Mouse (Mus musculus): ENCODE results near the gene Gpr157.

DNA sequence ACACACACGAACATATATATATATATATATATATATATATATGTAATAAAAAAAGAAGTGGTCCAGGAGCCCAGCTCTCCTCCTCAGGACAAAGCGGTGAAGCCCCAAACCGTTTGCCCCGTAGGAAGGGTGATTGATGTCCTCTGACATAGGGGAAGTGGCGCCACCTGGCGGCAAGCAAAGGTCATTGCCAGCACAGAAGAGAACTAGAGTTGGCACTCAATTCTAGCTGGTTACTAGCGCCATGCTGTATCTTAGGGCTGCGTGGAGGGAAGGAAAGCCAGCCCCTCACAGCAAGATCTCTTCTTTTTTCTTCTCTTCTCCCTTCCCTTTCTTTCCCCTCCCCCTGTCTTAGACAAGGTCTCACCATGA lies 14.1 kb upstream of the Gpr157 start:
- TF ChIP-seq POLR2A (IDR thresholded peaks at IDR 0.05; ENCODE audit: borderline replicate concordance, extremely low read depth, low read depth, low read length) (no peak), CTCF (IDR thresholded peaks at IDR 0.05; ENCODE audit: insufficient read depth, low read length) (peak; percentile 87)
